Mouse (Mus musculus): ENCODE results near the gene Slc35a3. TPM values are rescaled to one million over a fixed set of nuclear protein-coding genes. Genes with fewer than 3 reads are reported as not detected.

Gene Slc35a3
- polyA plus RNA-seq, 1 experiment from 2014 or later = 25.2 TPM

- Histone ChIP-seq H3K27ac (replicated peaks) (no peak overlapping the region), H3K36me3 (ENCODE audit: control insufficient read depth, insufficient read depth, low read length) (peaks cover 26% of the 10 kb centered on the region), H3K9ac (ENCODE audit: low read length) (no peak overlapping the region), H3K4me3 (ENCODE audit: low read depth, low read length) (no peak overlapping the region), H3K9me3 (ENCODE audit: control insufficient read depth, low read length) (no peaks in the 10 kb centered on the region), H3K4me1 (replicated peaks; ENCODE audit: control insufficient read depth, insufficient read depth) (no peaks in the 10 kb centered on the region), H3K4me2 (replicated peaks; ENCODE audit: low read depth) (no peak overlapping the region), H3K27me3 (ENCODE audit: control insufficient read depth, insufficient read depth, low read length) (no peaks in the 10 kb centered on the region)
- WGBS = 80% methylated on average over 1 of the region's 1 CpGs
- TF ChIP-seq CTCF (IDR thresholded peaks at IDR 0.05; ENCODE audit: low read depth) (no peak), EP300 (optimal IDR thresholded peaks at IDR 0.05) (no peak)
- DNase-seq (ENCODE audit: low spot score) (no peak), ATAC-seq (ENCODE audit: low FRiP score, low TSS enrichment) (no peak)
Observed at GRCm38 (mm10) chr3:116640024-116640423, 72.6 kb downstream of the Slc35a3 start.

GRCm38 (mm10) chr3:116638572-116638971 is 74.1 kb downstream of the Slc35a3 start:
- H3K4me1 ChIP-seq (replicated peaks; ENCODE audit: control insufficient read depth, insufficient read depth) = no peaks in the 10 kb centered on the region
- no peaks in the 10 kb centered on the region for H3K27me3 ChIP-seq (ENCODE audit: control insufficient read depth, insufficient read depth, low read length)
- no peaks in the 10 kb centered on the region for H3K9me3 ChIP-seq (ENCODE audit: control insufficient read depth, low read length)
- WGBS = 84% methylated on average over 7 of the region's 7 CpGs
- H3K36me3 ChIP-seq (ENCODE audit: control insufficient read depth, insufficient read depth, low read length) = peaks cover 27% of the 10 kb centered on the region
- H3K4me2 ChIP-seq (replicated peaks; ENCODE audit: low read depth) = no peak overlapping the region
- DNase-seq (ENCODE audit: low spot score) (no peak), ATAC-seq (ENCODE audit: low FRiP score, low TSS enrichment) (no peak)
- TF ChIP-seq CTCF (IDR thresholded peaks at IDR 0.05; ENCODE audit: low read depth) (no peak), EP300 (optimal IDR thresholded peaks at IDR 0.05) (no peak)
- no peak overlapping the region for H3K9ac ChIP-seq (ENCODE audit: low read length)
- H3K4me3 ChIP-seq (ENCODE audit: low read depth, low read length) = no peak overlapping the region
- H3K27ac ChIP-seq (replicated peaks) = peak overlapping the region; percentile 36; the same call in 1 of the 2 replicates

GRCm38 (mm10) chr3:116637693-116638476 is 74.7 kb downstream of the Slc35a3 start:
- H3K9me3 ChIP-seq (ENCODE audit: control insufficient read depth, low read length) = no peaks in the 10 kb centered on the region
- H3K36me3 ChIP-seq (ENCODE audit: control insufficient read depth, insufficient read depth, low read length) = peaks cover 25% of the 10 kb centered on the region
- no peak overlapping the region for H3K4me3 ChIP-seq (ENCODE audit: low read depth, low read length)
- H3K27ac ChIP-seq (replicated peaks) = peak overlapping the region; percentile 36; the same call in 1 of the 2 replicates
- no peak overlapping the region for H3K9ac ChIP-seq (ENCODE audit: low read length)
- DNase-seq (ENCODE audit: low spot score) (peak; percentile 34), ATAC-seq (ENCODE audit: low FRiP score, low TSS enrichment) (peak; percentile 69; the same call in 1 of the 2 replicates)
- TF ChIP-seq EP300 (optimal IDR thresholded peaks at IDR 0.05) (no peak), CTCF (IDR thresholded peaks at IDR 0.05; ENCODE audit: low read depth) (no peak)
- no peaks in the 10 kb centered on the region for H3K4me1 ChIP-seq (replicated peaks; ENCODE audit: control insufficient read depth, insufficient read depth)
- WGBS = 73% methylated on average over 9 of the region's 9 CpGs
- H3K27me3 ChIP-seq (ENCODE audit: control insufficient read depth, insufficient read depth, low read length) = no peaks in the 10 kb centered on the region
- H3K4me2 ChIP-seq (replicated peaks; ENCODE audit: low read depth) = no peak overlapping the region

- Histone ChIP-seq H3K4me3 (ENCODE audit: low read depth, low read length) (no peak overlapping the region), H3K9ac (ENCODE audit: low read length) (no peak overlapping the region), H3K4me2 (replicated peaks; ENCODE audit: low read depth) (no peak overlapping the region), H3K27ac (replicated peaks) (no peak overlapping the region), H3K4me1 (replicated peaks; ENCODE audit: control insufficient read depth, insufficient read depth) (no peaks in the 10 kb centered on the region), H3K9me3 (ENCODE audit: control insufficient read depth, low read length) (no peaks in the 10 kb centered on the region), H3K36me3 (ENCODE audit: control insufficient read depth, insufficient read depth, low read length) (peaks cover 14% of the 10 kb centered on the region), H3K27me3 (ENCODE audit: control insufficient read depth, insufficient read depth, low read length) (no peaks in the 10 kb centered on the region)
- peak; percentile 59; the same call in 1 of the 2 replicates for ATAC-seq (ENCODE audit: low FRiP score, low TSS enrichment)
- no peak for TF ChIP-seq EP300 (optimal IDR thresholded peaks at IDR 0.05)
- no peak for TF ChIP-seq CTCF (IDR thresholded peaks at IDR 0.05; ENCODE audit: low read depth)
- DNase-seq (ENCODE audit: low spot score) = peak; percentile 39
- 45% methylated on average over 5 of the region's 5 CpGs for WGBS
Observed at GRCm38 (mm10) chr3:116635799-116636198, 76.8 kb downstream of the Slc35a3 start.

GRCm38 (mm10) chr3:116634853-116635252 is 77.8 kb downstream of the Slc35a3 start:
- ATAC-seq (ENCODE audit: low FRiP score, low TSS enrichment) (no peak), DNase-seq (ENCODE audit: low spot score) (no peak)
- Histone ChIP-seq H3K4me1 (replicated peaks; ENCODE audit: control insufficient read depth, insufficient read depth) (no peaks in the 10 kb centered on the region), H3K27me3 (ENCODE audit: control insufficient read depth, insufficient read depth, low read length) (no peaks in the 10 kb centered on the region), H3K9ac (ENCODE audit: low read length) (no peak overlapping the region), H3K4me2 (replicated peaks; ENCODE audit: low read depth) (no peak overlapping the region), H3K9me3 (ENCODE audit: control insufficient read depth, low read length) (no peaks in the 10 kb centered on the region), H3K4me3 (ENCODE audit: low read depth, low read length) (no peak overlapping the region), H3K27ac (replicated peaks) (no peak overlapping the region), H3K36me3 (ENCODE audit: control insufficient read depth, insufficient read depth, low read length) (peaks cover 12% of the 10 kb centered on the region; the same call in 1 of the 2 replicates)
- WGBS = 93% methylated on average over 8 of the region's 8 CpGs
- TF ChIP-seq CTCF (IDR thresholded peaks at IDR 0.05; ENCODE audit: low read depth) = no peak

GRCm38 (mm10) chr3:116634091-116634490 is 78.5 kb downstream of the Slc35a3 start:
- ATAC-seq (ENCODE audit: low FRiP score, low TSS enrichment) = no peak
- H3K9ac ChIP-seq (ENCODE audit: low read length) = no peak overlapping the region
- H3K27ac ChIP-seq (replicated peaks) = no peak overlapping the region
- H3K27me3 ChIP-seq (ENCODE audit: control insufficient read depth, insufficient read depth, low read length) = no peaks in the 10 kb centered on the region
- WGBS = 87% methylated on average over 3 of the region's 3 CpGs
- no peak overlapping the region for H3K4me2 ChIP-seq (replicated peaks; ENCODE audit: low read depth)
- no peak for DNase-seq (ENCODE audit: low spot score)
- TF ChIP-seq EP300 (optimal IDR thresholded peaks at IDR 0.05) (no peak), CTCF (IDR thresholded peaks at IDR 0.05; ENCODE audit: low read depth) (no peak)
- H3K9me3 ChIP-seq (ENCODE audit: control insufficient read depth, low read length) = no peaks in the 10 kb centered on the region
- peaks cover 12% of the 10 kb centered on the region; the same call in 1 of the 2 replicates for H3K36me3 ChIP-seq (ENCODE audit: control insufficient read depth, insufficient read depth, low read length)
- no peaks in the 10 kb centered on the region for H3K4me1 ChIP-seq (replicated peaks; ENCODE audit: control insufficient read depth, insufficient read depth)
- H3K4me3 ChIP-seq (ENCODE audit: low read depth, low read length) = no peak overlapping the region
